Mouse (Mus musculus) ES-Bruce4 (cell line): ENCODE measurements around the gene Fam117a. TPM values are rescaled to one million over a fixed set of nuclear protein-coding genes. Genes with fewer than 3 reads are reported as not detected.

ENCODE experiments used
- H3K27ac ChIP-seq: 2 replicates; pipeline ENCODE4 v1.5.1; 2012; ENCODE audit warnings: low read length, inconsistent platforms; ENCODE audit not compliant: insufficient read depth
- H3K27me3 ChIP-seq: 2 replicates; pipeline ENCODE4 v1.6.1; 2012; ENCODE audit warnings: mild to moderate bottlenecking, low read length, inconsistent platforms; ENCODE audit not compliant: control insufficient read depth, poor library complexity, insufficient read depth, severe bottlenecking
- H3K36me3 ChIP-seq: 2 replicates; pipeline ENCODE4 v1.6.1; 2012; ENCODE audit warnings: inconsistent platforms, mild to moderate bottlenecking, low read length, moderate library complexity; ENCODE audit not compliant: control insufficient read depth, poor library complexity, insufficient read depth, severe bottlenecking
- H3K4me1 ChIP-seq: one replicate; pipeline ENCODE4 v1.8.1; 2011; ENCODE audit warnings: low read length; ENCODE audit not compliant: control insufficient read depth, insufficient read depth
- H3K4me3 ChIP-seq: 2 replicates; pipeline ENCODE4 v1.5.1; 2011; ENCODE audit warnings: low read depth, mild to moderate bottlenecking, low read length
- H3K9ac ChIP-seq: 2 replicates; pipeline ENCODE4 v1.6.1; 2012; ENCODE audit warnings: low read depth, mild to moderate bottlenecking, inconsistent platforms; ENCODE audit not compliant: poor library complexity, severe bottlenecking
- H3K9me3 ChIP-seq: replicated peaks from 2 replicates; pipeline ENCODE4 v1.6.1; 2012; ENCODE audit warnings: mild to moderate bottlenecking, low read length, inconsistent platforms; ENCODE audit not compliant: control insufficient read depth, poor library complexity, insufficient read depth, severe bottlenecking
- CTCF ChIP-seq: IDR thresholded peaks from one replicate; pipeline ENCODE4 v1.8.1; 2011; ENCODE audit warnings: low read depth, low read length
- EP300 ChIP-seq: IDR thresholded peaks from 2 replicates; pipeline ENCODE4 v1.6.1; 2011; ENCODE audit warnings: low read depth, low read length; ENCODE audit not compliant: insufficient read depth
- POLR2A ChIP-seq: IDR thresholded peaks from one replicate; pipeline ENCODE4 v1.8.1; 2011; ENCODE audit warnings: low read length; ENCODE audit not compliant: insufficient read depth
- polyA plus RNA-seq: library from polyadenylated mRNA; stranded (reverse); fragments of >200 nt; gene quantifications from 2 replicates; pipeline ENCODE4 v1.2.4, GENCODE M21; 2011; ENCODE audit warnings: low read depth; ENCODE audit not compliant: missing spikeins, insufficient read depth, insufficient read length

Gene Fam117a
- polyA plus RNA-seq = 32.4 and 36.2 TPM in 2 replicates

- H3K4me1 ChIP-seq = no peaks in the 10 kb centered on the region
- H3K9me3 ChIP-seq = no peaks in the 10 kb centered on the region
- no peak within 1 kb of the TSS for H3K27ac ChIP-seq
- H3K4me3 ChIP-seq = peak within 1 kb of the TSS; percentile 89
- no peaks in the 10 kb centered on the region for H3K27me3 ChIP-seq
- TF ChIP-seq POLR2A (no peak), EP300 (no peak), CTCF (no peak)
- peak within 1 kb of the TSS; percentile 95 for H3K9ac ChIP-seq
- peaks cover 3% of the 10 kb centered on the region for H3K36me3 ChIP-seq
Observed at GRCm38 (mm10) chr11:95336568-95337128, at the start of gene Fam117a. Gene Fam117a, plus strand, starts transcription at chr11:95337018.

DNA sequence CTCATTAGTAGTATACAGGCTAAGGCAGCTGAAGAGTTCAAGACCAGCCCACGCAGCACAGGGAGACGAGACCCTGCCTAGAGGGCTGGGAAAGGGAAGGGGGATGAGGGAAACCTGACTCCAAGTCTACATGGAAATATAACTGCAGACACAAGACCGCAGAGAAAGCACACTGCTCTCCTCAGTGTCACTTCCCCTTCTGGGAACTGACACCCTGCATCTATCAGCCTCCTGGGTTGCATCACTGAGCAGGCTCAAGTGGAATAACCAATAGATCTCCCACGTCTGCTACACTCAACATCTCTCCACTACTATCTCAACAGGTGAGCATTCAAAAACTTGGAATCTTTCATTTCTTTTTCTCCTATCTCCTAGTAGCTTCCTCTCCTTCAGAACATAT lies 44.8 kb upstream of the Fam117a start:
- Histone ChIP-seq H3K4me1 (peaks cover 2% of the 10 kb centered on the region), H3K4me3 (no peak overlapping the region), H3K9me3 (no peaks in the 10 kb centered on the region), H3K9ac (no peak overlapping the region), H3K27me3 (no peaks in the 10 kb centered on the region), H3K36me3 (peaks cover 82% of the 10 kb centered on the region), H3K27ac (no peak overlapping the region)
- TF ChIP-seq EP300 (no peak), CTCF (no peak), POLR2A (no peak)

- H3K4me1 ChIP-seq = peaks cover 2% of the 10 kb centered on the region
- H3K27ac ChIP-seq = no peak overlapping the region
Observed at GRCm38 (mm10) chr11:95293017-95293624, 43.7 kb upstream of the Fam117a start.

GRCm38 (mm10) chr11:95295736-95296135 lies 41.1 kb upstream of the Fam117a start:
- no peak overlapping the region for H3K4me3 ChIP-seq

More at GRCm38 (mm10) chr11:95293017-95293624, 43.7 kb upstream of the Fam117a start:
- TF ChIP-seq CTCF = no peak
- no peaks in the 10 kb centered on the region for H3K27me3 ChIP-seq
- no peaks in the 10 kb centered on the region for H3K9me3 ChIP-seq
- no peak overlapping the region for H3K9ac ChIP-seq
- H3K36me3 ChIP-seq = peaks cover 83% of the 10 kb centered on the region
- no peak overlapping the region for H3K4me3 ChIP-seq

GRCm38 (mm10) chr11:95298146-95298545 lies 38.7 kb upstream of the Fam117a start:
- Histone ChIP-seq H3K27ac (no peak overlapping the region), H3K4me1 (peaks cover 2% of the 10 kb centered on the region), H3K9ac (no peak overlapping the region), H3K4me3 (no peak overlapping the region), H3K36me3 (peaks cover 86% of the 10 kb centered on the region), H3K27me3 (no peaks in the 10 kb centered on the region), H3K9me3 (no peaks in the 10 kb centered on the region)
- TF ChIP-seq CTCF = peak; percentile 91
- no peak for TF ChIP-seq EP300

More at GRCm38 (mm10) chr11:95295736-95296135, 41.1 kb upstream of the Fam117a start:
- H3K27ac ChIP-seq = no peak overlapping the region
- H3K9ac ChIP-seq = no peak overlapping the region
- peaks cover 2% of the 10 kb centered on the region for H3K4me1 ChIP-seq
- H3K36me3 ChIP-seq = peaks cover 83% of the 10 kb centered on the region
- no peak for TF ChIP-seq CTCF
- H3K9me3 ChIP-seq = no peaks in the 10 kb centered on the region
- H3K27me3 ChIP-seq = no peaks in the 10 kb centered on the region

DNA sequence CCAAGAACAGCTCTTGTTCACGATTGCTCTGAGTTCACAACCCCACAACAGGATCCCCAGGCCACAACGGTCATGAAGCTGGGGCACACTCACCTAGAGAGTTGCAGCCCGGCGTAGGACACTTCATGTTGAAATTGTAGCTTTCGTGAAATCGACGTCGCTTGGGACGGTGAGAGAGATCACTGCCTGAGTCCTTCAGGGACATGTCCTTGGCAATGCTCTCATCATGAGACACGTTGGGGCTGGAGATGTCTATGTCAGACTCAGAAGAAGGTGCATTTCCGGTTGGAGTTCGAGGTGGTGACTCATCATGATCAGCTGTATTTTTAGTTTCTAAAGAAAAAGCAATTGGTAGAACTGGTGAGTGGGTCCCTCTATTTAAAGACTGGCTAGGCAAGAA lies 36.9 kb upstream of the Fam117a start:
- no peak overlapping the region for H3K4me3 ChIP-seq
- H3K27me3 ChIP-seq = no peaks in the 10 kb centered on the region
- peaks cover 2% of the 10 kb centered on the region for H3K4me1 ChIP-seq
- peaks cover 86% of the 10 kb centered on the region for H3K36me3 ChIP-seq
- no peak overlapping the region for H3K9ac ChIP-seq
- TF ChIP-seq EP300 = no peak
- H3K27ac ChIP-seq = peak overlapping the region; percentile 81
- H3K9me3 ChIP-seq = no peaks in the 10 kb centered on the region
